Mouse (Mus musculus) urinary bladder, postnatal 4 days (tissue): ENCODE data around the gene Trappc12.

Experiments
- DNase-seq, 2 experiments: peaks; one replicate each; pipeline ENCODE4 v3.0.0; 2021 to 2022; ENCODE audit warnings: low spot score in 2 of 2

Trappc12 gene

DNA sequence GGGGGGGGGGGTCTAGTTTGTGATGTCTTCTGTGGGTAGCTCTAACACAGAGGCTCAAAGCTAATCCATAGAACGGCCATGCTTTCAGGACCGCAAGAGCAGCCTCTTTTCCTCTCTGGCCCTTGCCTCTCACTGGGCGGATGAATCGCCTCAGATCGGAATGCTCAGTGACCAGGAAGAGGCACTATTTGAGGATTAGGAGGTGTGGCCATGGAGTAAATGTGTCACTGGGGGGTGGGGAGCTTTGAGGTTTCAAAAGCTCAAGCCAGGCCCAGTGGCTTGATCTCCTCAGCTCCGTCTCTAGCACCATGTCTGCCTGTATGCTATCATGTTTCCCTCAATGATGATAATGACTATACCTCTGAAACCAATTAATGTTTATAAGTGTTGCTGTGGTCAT lies 61.3 kb downstream of the Trappc12 start:
- no peak for DNase-seq

DNA sequence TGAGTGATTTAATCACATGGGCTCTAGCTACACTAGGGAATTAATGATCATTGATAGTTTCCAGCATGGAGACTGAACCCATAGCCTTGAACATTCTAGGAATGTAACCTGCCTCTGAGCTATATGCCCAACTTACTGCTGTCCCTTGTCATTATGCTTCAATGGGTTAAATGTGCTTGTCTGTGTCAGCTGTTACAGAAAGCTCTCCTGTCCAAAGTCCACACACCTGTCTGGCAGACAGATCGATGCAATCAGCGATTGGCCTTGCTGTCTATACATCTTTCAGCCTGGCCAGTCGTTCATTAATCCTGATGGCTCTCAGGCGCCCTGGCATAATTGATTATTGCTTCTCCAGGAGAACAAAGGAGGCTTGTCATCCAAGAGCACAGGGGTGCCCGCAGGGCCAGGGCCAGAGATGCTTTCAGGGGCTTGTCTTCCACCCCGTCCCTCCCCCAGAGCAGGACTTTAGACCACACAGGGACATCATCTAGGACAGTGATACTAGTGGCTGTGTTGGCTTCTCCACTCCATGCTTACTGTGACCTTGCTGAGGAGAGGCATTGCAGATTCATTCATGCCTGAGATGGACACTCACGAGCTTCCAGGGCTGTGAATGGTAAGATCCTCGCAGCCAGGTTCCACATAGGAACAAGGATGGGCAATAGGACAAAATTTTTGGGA lies 63.9 kb downstream of the Trappc12 start:
- no peak for DNase-seq

DNA sequence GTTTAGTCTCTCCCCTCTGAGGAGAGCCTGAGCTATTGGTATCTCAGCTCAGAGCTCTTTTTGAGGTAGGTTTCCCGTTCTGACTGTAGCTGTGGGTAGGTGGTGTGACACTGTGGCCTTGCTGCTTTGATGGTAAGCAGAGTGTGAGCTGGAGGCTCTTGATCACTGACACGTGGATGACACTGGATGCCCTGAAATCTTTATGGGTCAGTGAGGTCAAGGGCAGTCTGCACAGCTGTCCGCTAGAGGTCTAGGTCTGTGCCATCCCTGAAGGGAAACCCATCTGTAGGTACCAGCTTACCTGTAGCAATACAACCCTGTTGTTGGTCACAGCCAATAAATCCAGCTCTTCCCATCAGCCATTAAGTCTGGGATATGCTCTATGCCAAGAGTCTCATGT lies 64.5 kb downstream of the Trappc12 start:
- DNase-seq, result no peak

DNA sequence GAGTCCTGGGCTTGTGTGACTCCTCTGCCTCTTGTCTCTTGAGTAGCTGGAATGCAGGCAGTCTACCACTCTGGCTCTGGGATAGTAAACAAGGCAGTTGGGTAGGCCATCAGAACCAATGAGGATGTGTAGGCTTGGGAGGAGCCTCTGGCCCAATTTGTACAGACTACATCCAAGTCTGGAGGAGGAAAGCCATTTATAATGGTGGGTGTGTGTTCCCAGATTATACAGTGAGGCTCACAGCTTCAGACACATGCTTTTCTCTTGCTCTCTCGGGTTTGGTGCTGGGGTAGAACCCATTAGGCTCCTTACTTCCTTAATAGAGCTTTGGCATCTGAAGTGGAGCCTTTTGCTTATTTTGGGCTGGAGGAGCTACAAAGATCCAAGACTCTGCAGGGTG lies 65.6 kb downstream of the Trappc12 start:
- DNase-seq, result no peak

DNA sequence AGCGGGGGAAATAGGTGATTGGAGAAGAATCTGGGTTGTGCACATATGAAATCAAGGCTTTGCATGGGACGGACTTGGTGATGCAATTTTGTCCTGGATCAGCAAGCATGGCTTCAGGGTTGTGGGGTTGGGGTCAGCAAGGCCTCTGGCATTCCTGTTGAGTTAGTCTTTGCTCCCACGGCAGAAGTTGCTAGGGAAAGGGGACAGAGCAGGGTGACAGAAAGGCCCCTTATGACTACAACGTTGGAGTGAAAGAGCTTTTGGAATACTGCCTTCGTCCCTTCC lies 74.4 kb downstream of the Trappc12 start:
- DNase-seq, result no peak

GRCm38 (mm10) chr12:28675121-28675924 lies 74.9 kb downstream of the Trappc12 start, which contains the start of gene Adi1:
Adi1 (plus strand) TSS chr12:28675231.
- peak; percentile 79 to 82 for DNase-seq

DNA sequence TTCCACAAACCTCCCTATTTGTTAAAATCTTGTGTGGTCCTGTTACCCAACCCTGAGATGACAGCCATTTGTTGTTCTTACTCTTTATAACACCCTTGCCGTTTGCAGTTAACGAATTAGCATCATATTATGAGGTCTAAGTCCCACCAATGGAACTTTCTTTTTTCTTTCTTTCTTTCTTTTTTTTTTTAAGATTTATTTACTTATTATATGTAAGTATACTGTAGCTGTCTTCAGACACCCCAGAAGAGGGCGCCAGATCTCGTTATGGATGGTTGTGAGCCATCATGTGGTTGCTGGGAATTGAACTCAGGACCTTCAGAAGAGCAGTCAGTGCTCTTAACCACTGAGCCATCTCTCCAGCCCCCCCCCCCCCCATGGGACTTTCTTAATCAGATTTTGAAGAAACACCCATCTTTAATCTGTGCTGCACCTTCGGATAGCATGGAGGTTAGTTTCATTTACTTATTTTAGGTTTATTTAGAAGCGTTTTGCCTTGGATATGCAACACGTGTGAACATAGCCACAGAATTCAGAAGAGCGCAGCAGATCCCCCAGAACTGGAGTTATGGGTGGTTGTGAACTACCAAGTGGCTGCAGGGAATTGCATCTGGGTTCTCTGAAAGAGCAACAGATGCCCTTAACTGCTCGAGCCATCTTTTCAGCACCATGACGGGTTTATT lies 76.1 kb downstream of the Trappc12 start:
- DNase-seq, result no peak

DNA sequence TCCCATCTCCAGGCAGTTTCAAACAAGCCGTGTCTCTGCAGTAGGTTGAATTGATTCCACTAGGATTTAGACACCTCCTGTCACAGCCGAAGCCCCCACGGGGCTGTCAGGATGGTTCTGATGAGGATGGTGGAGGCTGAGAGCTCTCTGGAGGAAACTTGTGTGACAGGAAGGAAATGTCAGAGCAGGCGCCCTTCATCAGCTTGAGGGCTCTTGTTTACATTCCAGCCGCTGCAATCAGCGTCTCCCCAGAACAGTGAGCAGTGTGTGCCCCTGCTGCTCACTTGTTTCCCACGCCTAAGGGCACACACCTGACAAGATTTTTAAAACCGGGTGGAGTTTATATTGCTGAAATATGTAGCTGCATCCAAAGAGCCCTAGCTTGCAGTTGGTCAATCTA lies 83.0 kb downstream of the Trappc12 start:
- DNase-seq, result no peak

DNA sequence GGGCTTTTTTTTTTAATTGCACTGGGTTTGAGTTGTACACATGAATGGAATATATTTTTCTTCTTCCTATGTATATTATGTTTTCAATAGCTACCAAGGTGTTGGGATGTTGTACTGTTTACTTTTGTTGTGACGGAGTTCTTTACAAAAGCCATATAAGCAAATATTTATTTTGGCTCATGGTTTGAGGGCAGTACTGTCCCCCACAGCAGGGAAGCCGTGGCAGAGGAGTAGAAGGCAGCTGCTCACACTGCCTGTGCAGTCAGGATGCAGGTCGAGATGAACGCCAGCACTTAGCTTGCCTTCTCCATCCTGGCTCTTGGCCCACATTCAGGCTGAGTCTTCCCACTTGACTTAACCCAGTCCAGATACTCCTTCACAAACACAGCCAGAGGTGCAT lies 83.5 kb downstream of the Trappc12 start:
- no peak for DNase-seq

DNA sequence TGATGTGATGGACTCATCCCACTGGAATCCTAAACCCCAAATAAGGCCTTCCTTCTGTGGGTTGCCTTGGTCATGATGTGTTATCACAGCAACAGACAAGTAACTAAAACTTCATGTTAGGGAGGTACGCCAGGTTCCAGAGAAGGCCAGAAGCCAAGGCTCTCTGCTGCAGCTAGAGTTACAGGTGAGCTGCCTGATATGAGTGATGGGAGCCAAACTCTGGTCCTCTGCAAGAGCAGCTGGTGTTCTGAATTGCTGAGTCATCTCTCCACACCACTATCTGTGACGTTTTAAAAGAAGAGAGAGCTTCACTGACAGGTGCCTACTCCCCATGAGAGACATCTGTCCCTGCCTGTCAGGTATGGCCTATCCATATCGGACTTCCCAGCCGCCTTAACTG lies 87.6 kb downstream of the Trappc12 start:
- DNase-seq, result no peak

GRCm38 (mm10) chr12:28649141-28650110 lies 100.8 kb downstream of the Trappc12 start, which contains the start of gene Rnaseh1:
Rnaseh1 (plus strand) TSS chr12:28649602.
- DNase-seq, result peak; percentile 83 to 90
